Mouse (Mus musculus) fat pad, adult 2 months (tissue): ENCODE data around the gene Tnfrsf13b.

Experiments used
- DNase-seq: peaks from one replicate; pipeline ENCODE4 v3.0.0-alpha.2; 2011; ENCODE audit warnings: low read depth, low spot score; ENCODE audit errors: extremely low read depth

Tnfrsf13b gene

GRCm38 (mm10) chr11:61126606-61127355, at the start of gene Tnfrsf13b:
Gene Tnfrsf13b, plus strand, starts transcription at chr11:61126755.
- no peak for DNase-seq

- DNase-seq = no peak
Observed at GRCm38 (mm10) chr11:61081624-61082023, 44.9 kb upstream of the Tnfrsf13b start.

GRCm38 (mm10) chr11:61090195-61090594, 36.4 kb upstream of the Tnfrsf13b start:
- DNase-seq = no peak

- no peak for DNase-seq
Observed at GRCm38 (mm10) chr11:61091192-61091591, 35.4 kb upstream of the Tnfrsf13b start.

GRCm38 (mm10) chr11:61091642-61092262, 34.8 kb upstream of the Tnfrsf13b start:
- DNase-seq = no peak

GRCm38 (mm10) chr11:61098046-61098445, 28.5 kb upstream of the Tnfrsf13b start:
- DNase-seq = no peak

- no peak for DNase-seq
Observed at GRCm38 (mm10) chr11:61102397-61103339, 23.9 kb upstream of the Tnfrsf13b start.

- peak; percentile 13 for DNase-seq
Observed at GRCm38 (mm10) chr11:61104241-61104901, 22.2 kb upstream of the Tnfrsf13b start.

- DNase-seq = no peak
Observed at GRCm38 (mm10) chr11:61108911-61109361, 17.6 kb upstream of the Tnfrsf13b start.

- no peak for DNase-seq
Observed at GRCm38 (mm10) chr11:61109707-61110106, 16.8 kb upstream of the Tnfrsf13b start.

- no peak for DNase-seq
Observed at GRCm38 (mm10) chr11:61110113-61110512, 16.4 kb upstream of the Tnfrsf13b start.

- DNase-seq = no peak
Observed at GRCm38 (mm10) chr11:61110928-61111327, 15.6 kb upstream of the Tnfrsf13b start.

- DNase-seq = no peak
Observed at GRCm38 (mm10) chr11:61111472-61111871, 15.1 kb upstream of the Tnfrsf13b start.

GRCm38 (mm10) chr11:61112323-61112995, 14.1 kb upstream of the Tnfrsf13b start:
- DNase-seq = no peak

GRCm38 (mm10) chr11:61116226-61116625, 10.3 kb upstream of the Tnfrsf13b start:
- no peak for DNase-seq

GRCm38 (mm10) chr11:61119996-61120583, 6.5 kb upstream of the Tnfrsf13b start:
- DNase-seq = no peak

GRCm38 (mm10) chr11:61122283-61122768, 4.2 kb upstream of the Tnfrsf13b start:
- DNase-seq = no peak

GRCm38 (mm10) chr11:61122769-61123288, 3.7 kb upstream of the Tnfrsf13b start:
- no peak for DNase-seq

GRCm38 (mm10) chr11:61123886-61124285, 2.7 kb upstream of the Tnfrsf13b start:
- DNase-seq = no peak
